Mouse (Mus musculus) limb, embryonic 13.5 days (tissue): ENCODE data around the gene Cdk12. TPM values are rescaled to one million over a fixed set of nuclear protein-coding genes. Genes with fewer than 3 reads are reported as not detected.

ENCODE experiments used
- ATAC-seq: fragments of 200-750 bp; cut with Nextera tagmentation; 2 replicates; pipeline ENCODE4 v1.8.0; 2017; ENCODE audit warnings: low read depth, moderate number of reproducible peaks, moderate TSS enrichment; ENCODE audit not compliant: low FRiP score
- H3K27ac ChIP-seq: fragments of 300-500 bp; sonication (generic); 2 replicates; pipeline ENCODE4 v1.5.1; 2015; ENCODE audit warnings: inconsistent platforms, mild to moderate bottlenecking, moderate library complexity
- H3K27me3 ChIP-seq: fragments of 300-500 bp; sonication (generic); 2 replicates; pipeline ENCODE4 v1.6.1; 2015; ENCODE audit warnings: mild to moderate bottlenecking, inconsistent platforms
- H3K36me3 ChIP-seq: fragments of 300-500 bp; sonication (generic); 2 replicates; pipeline ENCODE4 v1.6.1; 2015; ENCODE audit warnings: inconsistent platforms, mild to moderate bottlenecking, moderate library complexity
- H3K4me1 ChIP-seq: fragments of 300-500 bp; sonication (generic); 2 replicates; pipeline ENCODE4 v1.6.1; 2015; ENCODE audit warnings: inconsistent platforms
- H3K4me2 ChIP-seq: fragments of 300-500 bp; sonication (generic); replicated peaks from 2 replicates; pipeline ENCODE4 v1.6.1; 2015; ENCODE audit warnings: inconsistent platforms, mild to moderate bottlenecking, moderate library complexity
- H3K4me3 ChIP-seq: fragments of 300-500 bp; sonication (generic); 2 replicates; pipeline ENCODE4 v1.5.1; 2015; ENCODE audit warnings: moderate library complexity, mild to moderate bottlenecking, inconsistent platforms
- H3K9ac ChIP-seq: fragments of 300-500 bp; sonication (generic); 2 replicates; pipeline ENCODE4 v1.6.1; 2015; ENCODE audit warnings: mild to moderate bottlenecking, inconsistent platforms
- H3K9me3 ChIP-seq: fragments of 300-500 bp; sonication (generic); 2 replicates; pipeline ENCODE4 v1.6.1; 2016; ENCODE audit warnings: inconsistent platforms
- WGBS: fragments of 180-500 bp; shearing (Covaris S2); methylation state at CpG from one replicate; pipeline ENCODE4 v1.1.7; 2015; 5-methylcytosine and 5-hydroxymethylcytosine counted together
- polyA plus RNA-seq: library from polyadenylated mRNA; unstranded; fragments of >200 nt; fragmentation: Nextera tagmentation; extraction: Ambion mirVana; gene quantifications from 2 replicates; pipeline ENCODE4 v1.2.1, GENCODE M21; 2015

The Cdk12 gene
- polyA plus RNA-seq, 1 experiment from 2014 or later: 13.1 TPM

DNA sequence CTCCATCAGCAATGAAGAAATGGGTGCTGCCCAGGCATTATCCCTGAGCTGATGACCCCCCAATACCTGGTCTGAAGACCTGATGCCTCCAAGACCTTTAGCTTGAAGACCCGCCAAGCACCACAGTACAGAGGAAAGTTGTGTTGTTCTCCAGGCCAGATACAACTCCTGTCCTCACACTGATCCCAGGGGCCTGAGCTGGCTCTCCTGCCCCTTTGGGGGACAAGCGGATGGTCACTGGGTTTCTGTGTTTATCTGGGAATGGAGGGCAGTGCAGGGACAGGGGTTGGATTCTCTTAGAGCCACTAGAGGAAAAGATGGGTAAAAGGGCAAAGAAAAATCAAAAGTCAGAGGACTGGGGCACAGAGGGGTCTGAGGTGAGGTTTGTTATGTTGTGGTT lies 117.1 kb downstream of the Cdk12 start:
- H3K4me2 ChIP-seq: no peak overlapping the region
- no peaks in the 10 kb centered on the region for H3K9me3 ChIP-seq
- WGBS: 5% methylated on average over 2 of the region's 2 CpGs
- peaks cover 100% of the 10 kb centered on the region for H3K27me3 ChIP-seq
- H3K4me1 ChIP-seq: peaks cover 3% of the 10 kb centered on the region; the same call in 1 of the 2 replicates
- no peak for ATAC-seq
- no peak overlapping the region for H3K9ac ChIP-seq
- no peaks in the 10 kb centered on the region for H3K36me3 ChIP-seq
- no peak overlapping the region for H3K4me3 ChIP-seq
- no peak overlapping the region for H3K27ac ChIP-seq

DNA sequence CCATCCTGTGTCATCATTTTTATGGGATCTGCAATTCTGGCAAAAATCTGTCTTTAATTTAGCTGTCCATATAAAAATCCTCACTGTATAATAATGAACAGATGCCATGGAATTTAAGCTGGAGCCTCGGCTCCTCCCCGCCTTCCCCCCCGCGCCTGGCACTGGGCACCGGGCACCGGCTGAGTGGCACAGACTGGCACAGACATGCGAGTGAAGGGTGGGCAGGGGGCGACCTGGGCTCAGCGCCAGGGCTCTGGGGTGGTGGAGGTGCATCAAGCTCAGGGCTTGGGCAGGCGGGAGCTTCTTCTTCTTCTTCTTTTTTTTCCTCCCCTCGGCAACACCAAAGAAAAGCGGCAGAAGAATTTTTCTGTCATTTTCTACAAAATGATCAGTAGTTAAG lies 117.5 kb downstream of the Cdk12 start:
- Histone ChIP-seq H3K4me2 (no peak overlapping the region), H3K36me3 (no peaks in the 10 kb centered on the region), H3K9me3 (no peaks in the 10 kb centered on the region), H3K27me3 (peaks cover 100% of the 10 kb centered on the region), H3K27ac (no peak overlapping the region), H3K9ac (no peak overlapping the region), H3K4me3 (no peak overlapping the region), H3K4me1 (peaks cover 3% of the 10 kb centered on the region; the same call in 1 of the 2 replicates)
- ATAC-seq: no peak
- 10% methylated on average over 12 of the region's 12 CpGs for WGBS

DNA sequence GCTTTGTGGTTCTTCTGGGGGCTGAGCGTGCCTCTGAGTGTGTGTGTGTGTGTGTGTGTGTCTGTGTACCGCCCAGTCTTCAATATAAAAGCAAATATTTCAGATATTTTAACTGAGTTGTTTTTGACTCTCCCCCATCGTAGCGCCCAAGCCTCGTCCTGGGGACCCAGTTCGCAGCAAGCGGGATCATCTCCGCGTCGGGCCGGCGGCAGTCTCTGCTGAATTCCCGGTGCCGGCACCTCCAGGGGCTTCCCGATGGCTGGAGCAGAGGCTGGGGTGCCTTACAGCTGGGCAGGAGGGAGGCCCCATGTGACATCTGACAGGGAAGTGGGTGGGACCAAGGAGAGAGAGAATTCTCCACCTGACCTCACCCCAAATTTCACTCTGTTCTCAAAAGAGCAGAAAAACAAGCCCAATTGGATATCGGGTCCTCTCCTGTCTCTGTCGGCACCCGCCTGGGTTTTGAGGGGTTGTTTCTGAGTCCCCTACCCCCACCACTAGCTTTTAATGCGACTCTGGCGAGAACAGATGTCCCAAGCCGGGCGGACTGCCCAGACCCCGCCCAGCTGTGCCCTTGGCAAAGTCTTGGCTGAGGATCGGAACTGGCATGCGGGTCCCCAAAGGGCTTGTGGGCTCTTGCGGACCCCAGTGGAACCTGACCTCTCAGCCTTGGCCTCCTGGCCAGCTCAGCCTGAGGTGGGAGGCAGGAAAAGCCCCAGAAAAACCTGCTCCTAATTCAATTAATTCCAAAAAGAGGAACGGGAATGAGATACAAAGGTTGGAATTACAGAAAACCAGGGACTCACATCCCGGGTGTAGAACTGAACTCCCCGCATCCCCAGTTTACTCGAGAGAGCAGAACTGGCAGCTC lies 118.2 kb downstream of the Cdk12 start:
- Histone ChIP-seq H3K4me2 (no peak overlapping the region), H3K4me3 (no peak overlapping the region), H3K9ac (no peak overlapping the region), H3K4me1 (peaks cover 3% of the 10 kb centered on the region; the same call in 1 of the 2 replicates), H3K36me3 (no peaks in the 10 kb centered on the region), H3K27me3 (peaks cover 100% of the 10 kb centered on the region), H3K27ac (no peak overlapping the region), H3K9me3 (no peaks in the 10 kb centered on the region)
- no peak for ATAC-seq
- WGBS: 2% methylated on average over 30 of the region's 30 CpGs

DNA sequence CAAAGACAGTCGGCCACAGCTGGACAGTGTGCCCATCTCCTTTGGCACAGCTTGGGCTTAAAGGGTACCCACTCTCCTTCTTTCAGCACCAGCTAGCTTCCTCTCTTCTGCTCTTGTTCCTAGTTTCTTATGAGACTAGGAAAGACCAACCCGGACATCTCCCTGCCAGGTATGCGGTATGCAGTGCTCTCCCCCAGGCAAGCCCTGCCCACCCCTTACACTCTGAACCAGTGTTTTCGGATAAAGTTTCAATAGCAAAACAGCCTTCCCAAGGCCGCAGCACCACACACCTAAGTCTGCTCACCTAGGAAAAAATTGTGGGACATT lies 118.8 kb downstream of the Cdk12 start:
- no peak overlapping the region for H3K9ac ChIP-seq
- ATAC-seq: no peak

DNA sequence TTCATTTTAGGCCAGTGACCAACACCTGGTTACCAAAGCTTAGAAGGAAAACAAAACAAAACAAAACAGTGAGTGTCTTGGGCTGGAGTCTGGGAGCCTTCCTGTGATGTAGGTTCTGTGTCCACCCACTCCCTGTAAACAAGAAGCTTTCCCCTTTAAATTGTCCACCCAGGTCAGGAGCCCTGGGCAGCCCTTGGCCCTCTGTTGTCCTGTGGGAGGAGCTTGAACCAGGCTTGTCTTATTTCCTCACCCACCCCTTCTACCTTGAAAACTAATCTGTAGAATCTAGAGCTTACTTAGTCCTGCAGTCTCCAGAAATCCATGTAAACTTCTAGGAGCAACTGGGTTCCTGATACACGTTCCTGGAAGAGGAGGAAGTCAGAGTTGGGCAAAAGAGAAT lies 119.3 kb downstream of the Cdk12 start:
- H3K27ac ChIP-seq: no peak overlapping the region
- no peak overlapping the region for H3K4me2 ChIP-seq
- H3K9ac ChIP-seq: no peak overlapping the region
- H3K27me3 ChIP-seq: peaks cover 100% of the 10 kb centered on the region
- no peak for ATAC-seq
- 3% methylated on average over 1 of the region's 1 CpGs for WGBS
- peaks cover 8% of the 10 kb centered on the region; the same call in 1 of the 2 replicates for H3K4me1 ChIP-seq
- H3K36me3 ChIP-seq: no peaks in the 10 kb centered on the region
- no peaks in the 10 kb centered on the region for H3K9me3 ChIP-seq
- H3K4me3 ChIP-seq: no peak overlapping the region

More for the DNA sequence above, 118.8 kb downstream of the Cdk12 start:
- H3K27me3 ChIP-seq: peaks cover 100% of the 10 kb centered on the region
- no peak overlapping the region for H3K4me2 ChIP-seq
- WGBS: 6% methylated on average over 5 of the region's 5 CpGs
- peaks cover 3% of the 10 kb centered on the region; the same call in 1 of the 2 replicates for H3K4me1 ChIP-seq
- no peak overlapping the region for H3K27ac ChIP-seq
- no peak overlapping the region for H3K4me3 ChIP-seq
- H3K36me3 ChIP-seq: no peaks in the 10 kb centered on the region
- no peaks in the 10 kb centered on the region for H3K9me3 ChIP-seq

DNA sequence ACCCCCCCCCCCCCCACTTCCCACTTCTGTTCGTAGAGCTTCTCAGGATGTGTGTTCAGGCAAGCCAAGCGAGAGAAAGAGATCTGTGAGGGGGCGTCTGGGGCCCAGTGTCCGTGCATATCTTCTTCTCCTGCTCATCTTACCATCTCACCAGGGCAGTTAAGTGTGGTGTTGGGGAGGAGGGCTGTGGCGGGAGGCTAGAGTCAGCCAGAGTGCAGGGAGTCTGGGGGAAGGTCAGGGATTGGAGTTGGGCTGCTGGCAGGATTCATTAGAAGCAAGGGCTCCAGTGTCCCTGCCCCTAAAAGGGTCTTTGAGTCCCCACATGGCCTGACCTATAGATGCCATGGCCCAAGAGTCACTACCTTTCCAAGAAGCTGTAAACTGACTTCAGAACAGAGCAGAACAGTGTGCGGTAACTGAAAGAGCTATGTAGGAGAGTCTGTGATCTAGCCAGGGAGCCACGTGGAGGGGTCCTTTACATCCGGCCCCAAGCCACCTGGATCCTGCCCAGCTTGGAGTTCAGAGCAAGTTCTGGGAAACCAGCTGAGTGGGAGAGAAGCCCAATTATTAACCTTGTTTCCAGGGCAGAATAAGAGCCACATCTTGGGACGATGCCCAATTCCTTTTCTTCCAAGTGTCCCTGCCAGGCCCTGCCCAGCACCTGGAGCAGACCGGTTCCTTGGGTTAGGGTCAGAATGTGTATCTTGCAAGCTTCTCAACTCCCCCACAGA lies 120.4 kb downstream of the Cdk12 start:
- no peaks in the 10 kb centered on the region for H3K36me3 ChIP-seq
- H3K9ac ChIP-seq: no peak overlapping the region
- ATAC-seq: no peak
- H3K9me3 ChIP-seq: no peaks in the 10 kb centered on the region
- 3% methylated on average over 10 of the region's 10 CpGs for WGBS
- no peak overlapping the region for H3K4me3 ChIP-seq
- no peak overlapping the region for H3K27ac ChIP-seq
- peaks cover 100% of the 10 kb centered on the region for H3K27me3 ChIP-seq
- no peak overlapping the region for H3K4me2 ChIP-seq
- peaks cover 20% of the 10 kb centered on the region for H3K4me1 ChIP-seq

DNA sequence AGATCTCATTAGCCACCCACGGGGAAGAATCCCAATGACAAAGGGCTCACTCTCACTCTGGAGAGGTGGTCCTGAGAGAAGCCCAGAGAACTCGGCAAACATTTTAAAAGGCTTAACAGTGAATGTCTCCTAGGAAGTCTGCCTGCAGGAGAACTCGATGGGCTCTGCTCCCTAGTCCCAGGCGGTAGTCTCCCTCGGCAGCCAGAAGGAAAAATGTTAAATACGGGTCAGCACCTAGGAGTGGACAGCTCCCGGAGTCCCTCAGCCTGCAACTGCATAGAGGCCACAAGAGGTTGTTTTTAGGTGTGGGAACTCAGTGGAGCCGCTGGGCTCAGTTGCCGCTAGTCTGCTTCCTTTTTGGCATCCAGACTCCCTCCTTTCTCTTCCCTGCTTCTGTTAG lies 121.1 kb downstream of the Cdk12 start:
- Histone ChIP-seq H3K4me3 (no peak overlapping the region), H3K27ac (no peak overlapping the region), H3K4me1 (peaks cover 24% of the 10 kb centered on the region), H3K4me2 (no peak overlapping the region), H3K27me3 (peaks cover 100% of the 10 kb centered on the region), H3K36me3 (no peaks in the 10 kb centered on the region), H3K9ac (no peak overlapping the region), H3K9me3 (no peaks in the 10 kb centered on the region)
- no peak for ATAC-seq
- 3% methylated on average over 9 of the region's 9 CpGs for WGBS

DNA sequence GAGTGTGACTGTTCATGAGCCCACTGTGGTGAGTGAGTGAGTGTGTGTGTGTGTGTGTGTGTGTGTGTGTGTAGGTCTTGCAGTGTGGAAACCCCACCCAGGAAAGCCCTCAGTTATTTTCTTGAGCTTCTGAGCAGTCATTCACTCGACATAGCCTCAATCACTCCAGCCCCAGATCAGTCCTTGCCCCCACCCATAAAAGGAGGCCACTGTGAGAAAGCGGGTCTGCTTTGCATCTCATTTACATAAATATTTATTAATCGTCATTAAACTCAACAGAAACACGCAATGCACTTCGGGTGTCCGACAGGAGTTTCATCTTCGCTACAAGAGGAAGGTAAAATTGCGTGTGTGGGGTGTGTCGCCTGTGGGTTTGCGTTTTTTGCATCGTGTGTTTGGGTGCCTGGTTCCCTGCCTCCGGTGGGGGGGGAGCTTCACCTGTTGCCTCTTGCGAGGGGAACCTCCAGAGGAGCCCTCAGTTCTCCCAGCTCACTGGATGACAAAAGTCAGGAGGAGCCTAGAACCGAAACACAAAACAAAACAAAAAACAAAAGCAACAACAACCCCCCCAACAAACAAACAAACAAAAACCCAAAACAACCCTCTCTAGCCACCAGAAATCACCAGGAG lies 122.4 kb downstream of the Cdk12 start:
- Histone ChIP-seq H3K4me2 (no peak overlapping the region), H3K27me3 (peaks cover 100% of the 10 kb centered on the region), H3K4me1 (peaks cover 24% of the 10 kb centered on the region), H3K9me3 (no peaks in the 10 kb centered on the region), H3K36me3 (no peaks in the 10 kb centered on the region), H3K4me3 (no peak overlapping the region), H3K27ac (no peak overlapping the region), H3K9ac (no peak overlapping the region)
- no peak for ATAC-seq
- WGBS: 4% methylated on average over 14 of the region's 14 CpGs

DNA sequence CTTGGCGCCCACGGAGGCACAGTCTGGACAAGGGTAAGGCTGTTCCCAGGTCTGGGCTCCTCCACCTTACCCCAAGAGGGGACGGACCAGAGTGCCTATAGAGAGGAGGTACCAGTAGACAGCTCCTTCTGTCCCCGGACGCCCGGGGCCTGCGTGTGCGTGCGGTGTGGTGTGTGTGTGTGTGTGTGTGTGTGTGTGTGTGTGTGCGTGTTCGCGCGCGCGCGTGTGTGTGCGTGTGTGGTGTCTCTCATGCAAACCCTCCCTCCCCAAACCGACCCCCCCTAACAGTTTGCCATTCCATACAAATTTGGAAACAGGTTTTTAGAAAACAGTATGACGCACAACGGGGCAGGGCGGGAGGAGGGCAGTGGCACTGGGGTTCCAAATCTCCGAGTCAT lies 123.0 kb downstream of the Cdk12 start:
- no peak for ATAC-seq
- Histone ChIP-seq H3K9me3 (no peaks in the 10 kb centered on the region), H3K27ac (no peak overlapping the region), H3K36me3 (no peaks in the 10 kb centered on the region), H3K4me1 (peaks cover 22% of the 10 kb centered on the region), H3K9ac (no peak overlapping the region), H3K4me2 (no peak overlapping the region), H3K4me3 (no peak overlapping the region), H3K27me3 (peaks cover 100% of the 10 kb centered on the region)
- WGBS: 4% methylated on average over 12 of the region's 22 CpGs

DNA sequence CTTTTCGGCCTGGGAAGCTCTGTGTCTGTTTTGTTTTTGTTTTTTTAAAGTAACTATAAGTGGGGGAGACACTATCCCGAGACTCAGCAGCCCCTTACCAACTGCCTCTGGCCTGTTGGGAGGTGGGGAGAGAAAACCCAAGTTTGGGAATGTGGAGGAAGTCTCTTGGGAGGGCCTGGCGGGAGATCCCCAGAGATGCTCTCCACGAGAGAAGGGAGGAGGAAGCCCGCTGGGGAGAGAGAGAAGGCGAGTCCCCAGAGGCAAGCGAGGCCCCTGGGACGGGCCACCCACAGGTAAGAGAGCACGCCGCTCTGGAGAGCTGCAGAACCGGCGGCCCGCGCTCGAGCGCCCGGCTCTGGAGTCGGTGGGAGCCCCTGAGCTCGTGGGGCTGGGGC lies 123.9 kb downstream of the Cdk12 start:
- no peak overlapping the region for H3K9ac ChIP-seq
- 0% methylated on average over 19 of the region's 19 CpGs for WGBS
- H3K4me1 ChIP-seq: peaks cover 22% of the 10 kb centered on the region
- no peak overlapping the region for H3K27ac ChIP-seq
- no peak for ATAC-seq
- H3K4me3 ChIP-seq: peak overlapping the region; percentile 30; the same call in 1 of the 2 replicates
- H3K4me2 ChIP-seq: peak overlapping the region; percentile 50
- peaks cover 100% of the 10 kb centered on the region for H3K27me3 ChIP-seq
- H3K9me3 ChIP-seq: no peaks in the 10 kb centered on the region
- no peaks in the 10 kb centered on the region for H3K36me3 ChIP-seq

DNA sequence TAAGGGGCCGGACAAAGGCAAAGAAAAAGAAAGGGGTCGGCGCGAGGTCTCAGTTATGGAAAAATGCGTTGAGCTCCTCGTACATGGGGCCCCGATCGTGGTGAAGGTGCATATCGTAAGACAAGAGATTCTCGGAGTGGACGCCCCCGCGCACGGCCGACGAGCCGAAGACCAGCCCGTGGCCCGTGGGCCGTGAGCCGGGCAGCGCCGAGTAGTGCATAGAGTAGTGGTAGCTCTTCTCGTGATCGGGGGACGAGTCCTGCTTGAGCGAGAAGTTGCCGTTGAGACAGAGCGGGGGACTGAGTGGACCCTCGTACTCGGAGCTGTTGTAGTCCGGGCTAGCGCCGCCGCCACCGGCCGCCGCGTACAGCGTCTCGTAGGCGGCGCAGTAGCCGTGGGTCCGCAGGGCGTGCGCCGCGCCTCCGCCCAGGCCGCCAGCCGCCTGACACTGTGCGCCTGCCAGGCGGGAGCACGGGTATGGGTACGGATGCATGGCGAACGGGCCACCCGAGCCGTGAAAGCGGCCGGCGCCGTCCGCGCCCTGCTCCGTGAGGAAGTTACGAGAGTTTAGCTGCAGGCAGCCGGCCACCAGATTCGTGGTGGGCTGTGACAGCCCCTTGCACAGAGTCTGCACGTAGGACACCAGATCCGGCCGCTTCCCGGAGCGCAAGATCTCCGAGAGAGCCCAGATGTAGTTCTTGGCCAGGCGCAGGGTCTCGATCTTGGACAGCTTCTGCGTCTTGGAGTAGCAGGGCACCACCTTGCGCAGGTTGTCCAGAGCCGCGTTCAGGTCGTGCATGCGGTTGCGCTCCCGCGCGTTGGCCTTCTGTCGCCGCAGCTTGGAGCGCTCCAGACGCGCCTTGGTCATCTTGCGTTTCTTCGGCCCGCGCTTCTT lies 124.5 kb downstream of the Cdk12 start:
- Histone ChIP-seq H3K27ac (no peak overlapping the region), H3K4me3 (peak overlapping the region; percentile 30), H3K9ac (no peak overlapping the region), H3K36me3 (no peaks in the 10 kb centered on the region), H3K27me3 (peaks cover 100% of the 10 kb centered on the region), H3K4me2 (peak overlapping the region; percentile 50), H3K9me3 (no peaks in the 10 kb centered on the region), H3K4me1 (peaks cover 22% of the 10 kb centered on the region)
- no peak for ATAC-seq
- under 1% methylated on average over 93 of the region's 97 CpGs for WGBS
